Mouse (Mus musculus) thymus, postnatal 10 days (tissue): ENCODE results near the gene Vwde.
A peak's percentile ranks its signal among the peaks of the same experiment; 100 is the strongest.

ENCODE experiments used
- DNase-seq, 2 experiments: peaks; one replicate each; pipeline ENCODE4 v3.0.0; 2021; ENCODE audit warnings: low spot score in 2 of 2

Gene Vwde

DNA sequence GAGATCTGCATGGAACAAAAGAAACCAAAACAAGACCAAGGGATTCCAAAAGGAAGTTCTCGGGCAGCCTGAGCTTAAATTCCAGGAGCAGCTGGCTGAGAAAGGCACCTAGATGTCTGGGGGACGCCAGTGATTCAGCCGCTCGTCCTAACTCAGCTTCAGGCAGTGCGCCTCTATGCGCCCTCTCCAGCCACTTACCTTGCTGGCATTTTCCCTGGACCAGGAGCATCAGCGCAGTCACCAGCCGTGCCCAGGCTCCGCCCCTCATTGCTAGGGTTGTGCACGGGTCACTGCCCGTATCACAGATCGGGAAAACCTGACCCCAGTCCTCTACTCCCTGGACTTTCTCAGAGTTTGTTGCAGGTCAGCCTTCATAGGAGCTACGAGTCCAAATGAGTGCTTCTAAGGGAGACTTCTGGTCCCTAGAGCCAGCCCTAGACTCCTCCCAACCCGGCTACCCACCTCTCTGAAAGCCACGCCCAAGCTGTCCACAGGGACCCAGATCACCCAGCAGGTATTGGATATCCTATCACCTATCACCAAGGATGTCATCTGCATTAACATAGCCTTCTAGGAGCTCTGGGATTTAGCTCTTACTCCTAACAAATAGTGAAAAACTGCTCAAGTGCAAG is at the start of gene Vwde:
Vwde (minus strand) TSS at position 370 of the 632 bp plus-strand sequence.
- no peak for DNase-seq

DNA sequence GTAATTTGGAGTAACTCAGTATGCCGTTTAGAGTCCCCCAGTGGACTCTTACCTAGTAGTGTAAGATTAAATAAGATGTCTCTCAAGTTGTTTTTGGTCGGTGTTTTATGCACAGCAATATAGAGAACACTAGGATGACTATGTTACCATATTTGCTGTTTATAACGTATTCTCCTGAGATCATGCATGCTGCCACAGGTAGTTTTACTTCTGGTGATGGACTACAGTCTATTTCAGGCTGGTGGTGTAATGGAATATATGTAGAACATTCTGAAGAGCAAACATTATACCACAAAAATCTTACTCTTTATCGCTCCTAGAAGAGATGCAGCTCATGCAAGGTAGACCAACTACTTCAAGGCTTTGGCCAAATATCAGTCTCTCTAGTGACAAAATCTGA is 30.6 kb upstream of the Vwde start:
- no peak for DNase-seq

DNA sequence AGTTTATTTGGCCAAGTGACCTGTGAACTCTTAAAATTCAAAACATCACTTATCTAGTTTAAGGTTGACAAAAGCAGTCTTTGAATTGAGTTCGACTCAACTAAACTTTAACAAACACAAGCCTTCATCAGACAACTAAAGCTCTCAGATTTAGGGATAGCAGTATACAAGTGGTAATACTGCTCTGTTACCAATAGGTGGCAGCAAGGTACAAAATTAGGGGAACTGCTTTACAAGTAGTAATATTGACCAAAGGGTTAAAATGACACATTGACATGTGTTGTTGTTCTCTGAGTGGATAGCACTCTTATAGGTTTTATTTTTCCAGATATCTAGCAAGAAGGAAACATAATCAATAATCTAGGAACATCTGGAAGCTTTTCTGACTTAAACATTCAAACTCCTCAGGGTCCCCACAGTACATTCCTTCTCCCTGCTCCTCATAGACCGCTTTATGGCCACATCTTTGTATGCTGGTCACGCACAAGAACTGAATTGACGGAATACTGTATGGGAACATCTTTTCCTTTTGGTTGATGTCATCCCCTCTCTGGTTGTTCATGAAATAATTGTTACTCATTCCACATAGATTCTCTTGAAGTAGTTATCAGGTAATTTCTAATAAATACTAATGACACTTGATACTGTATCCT is 23.7 kb upstream of the Vwde start:
- no peak for DNase-seq

DNA sequence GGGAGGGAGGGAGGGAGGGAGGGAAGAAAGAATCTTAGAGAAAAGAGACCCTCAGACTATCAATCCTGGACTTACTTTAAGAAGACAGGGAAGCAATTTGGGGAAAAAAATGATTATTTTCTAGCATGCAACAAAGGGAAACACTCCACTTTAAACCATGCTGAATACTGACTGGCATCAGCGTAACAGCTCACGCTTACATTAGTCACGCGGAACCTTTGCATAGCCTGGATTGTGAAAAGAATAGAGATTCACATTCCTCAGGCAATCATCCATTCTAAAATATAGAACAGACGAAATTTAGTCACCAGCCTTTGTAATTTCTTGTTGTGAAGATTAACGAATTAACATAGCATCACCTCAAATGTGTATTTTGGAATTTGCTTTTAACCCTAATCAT is 18.6 kb downstream of the Vwde start:
- no peak for DNase-seq

DNA sequence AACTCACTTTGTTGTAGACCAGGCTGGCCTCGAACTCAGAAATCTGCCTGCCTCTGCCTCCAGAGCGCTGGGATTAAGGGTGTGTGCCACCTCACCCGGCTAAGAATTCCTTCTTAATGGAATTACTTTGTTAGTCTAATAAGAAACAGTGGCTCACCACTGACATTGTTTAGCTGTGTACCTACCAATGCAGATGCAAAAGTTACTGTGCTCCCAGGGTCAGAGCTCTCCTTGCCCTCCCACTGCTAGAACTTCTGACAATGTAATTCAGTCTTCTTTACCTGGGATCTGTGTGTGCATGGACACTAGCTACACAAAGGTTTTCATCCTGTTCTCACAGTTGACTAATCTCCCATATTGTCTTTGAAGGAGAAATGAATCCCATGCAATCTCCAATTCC is 27.3 kb downstream of the Vwde start:
- no peak for DNase-seq

DNA sequence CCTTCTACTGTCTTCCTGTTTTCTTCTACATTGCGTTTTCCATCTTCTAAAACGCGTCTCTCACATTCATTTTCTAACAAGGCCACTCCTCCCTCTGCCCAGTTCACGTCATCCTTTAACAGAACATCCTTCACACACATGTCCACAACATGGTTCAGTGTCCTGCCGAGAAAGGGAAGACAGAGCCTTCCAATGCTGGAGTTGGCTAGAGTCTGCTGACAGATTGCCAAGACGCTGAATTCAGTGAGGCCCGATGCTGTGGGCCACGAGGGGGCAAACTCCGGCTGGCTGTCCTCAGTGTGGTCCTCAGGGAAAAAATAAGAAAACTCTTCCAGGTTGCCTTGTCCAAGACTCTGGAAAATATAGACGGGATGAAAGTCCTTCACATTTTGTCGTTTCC is 37.9 kb downstream of the Vwde start:
- no peak for DNase-seq

DNA sequence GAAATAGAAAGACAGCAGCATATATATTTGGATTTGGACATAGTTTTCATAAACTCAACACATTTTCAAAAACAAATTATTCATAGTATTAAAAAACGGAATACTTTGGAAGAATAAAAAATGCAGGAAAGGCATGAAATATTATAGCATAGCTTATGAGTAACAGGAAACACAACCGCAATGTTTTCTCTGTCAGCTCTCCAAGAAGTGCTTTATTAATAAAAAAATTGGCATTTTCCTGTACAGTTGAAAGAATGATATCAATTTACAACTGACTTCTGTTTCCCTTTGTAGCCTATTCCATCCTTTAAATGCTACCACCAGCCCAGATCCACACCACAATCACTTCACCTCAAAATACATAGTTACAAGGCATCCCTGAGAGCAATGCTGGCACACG is 44.7 kb downstream of the Vwde start:
- no peak for DNase-seq

DNA sequence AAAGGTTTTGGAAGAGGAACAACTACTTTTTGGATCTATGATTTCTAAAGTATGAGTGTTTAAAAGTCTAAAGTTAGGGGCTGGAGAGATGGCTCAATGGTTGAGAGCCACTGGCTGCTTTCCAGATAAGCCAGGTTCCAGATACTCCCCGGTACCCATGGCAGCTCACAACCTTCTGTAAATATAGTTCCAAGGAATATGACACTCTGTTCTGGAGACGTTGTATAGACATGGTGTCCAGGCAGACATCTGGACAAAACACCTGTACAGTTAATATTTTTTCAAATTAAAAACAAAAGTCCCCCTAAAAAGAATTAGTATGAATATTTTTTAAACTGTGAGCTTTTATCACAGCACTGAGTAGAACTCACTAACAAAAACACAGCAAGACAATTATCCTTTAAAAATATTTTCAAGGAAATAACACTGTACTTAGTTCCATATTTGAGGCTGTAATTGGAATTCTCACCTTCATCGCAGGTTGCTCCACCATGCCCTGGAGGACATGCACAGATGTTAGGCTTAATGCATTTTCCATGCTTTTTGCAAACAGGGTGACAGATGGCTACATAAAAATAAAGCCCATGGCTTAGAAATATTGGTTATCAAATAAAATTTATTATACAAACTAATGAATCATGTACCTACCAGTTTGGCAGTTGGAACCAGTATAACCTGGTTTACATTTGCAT is 55.2 kb downstream of the Vwde start:
- no peak for DNase-seq

DNA sequence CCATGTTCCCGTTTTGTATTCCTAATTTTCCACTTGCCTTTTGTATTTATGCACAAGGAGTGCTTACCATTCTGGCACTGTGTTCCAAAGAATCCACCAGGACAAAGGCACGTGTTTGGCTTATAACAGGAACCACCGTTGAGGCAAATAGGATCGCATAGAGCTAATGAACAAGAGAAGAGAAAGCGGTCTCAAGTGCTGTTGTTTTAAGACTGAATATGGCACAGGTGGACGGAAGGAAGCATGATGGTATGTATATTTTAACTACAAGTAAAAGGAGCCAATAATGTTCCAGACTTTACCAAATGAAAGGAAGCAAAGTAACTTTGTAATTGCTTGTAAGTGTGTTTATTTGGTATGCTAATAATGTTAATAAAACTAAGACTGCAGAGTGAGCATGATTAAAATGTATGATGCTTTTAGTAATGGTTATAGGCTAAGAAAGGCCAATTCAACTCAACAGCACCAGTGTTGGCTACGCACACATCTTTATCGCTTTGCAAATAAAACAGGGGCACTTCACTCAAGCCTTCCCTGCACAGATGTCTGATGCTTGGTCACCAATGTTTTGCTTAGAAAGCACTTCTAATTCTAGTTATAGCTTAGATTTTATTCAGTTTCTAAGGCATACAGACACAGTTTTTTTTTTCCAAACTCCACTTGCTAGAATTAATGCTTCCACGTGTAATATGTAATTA is 58.4 kb downstream of the Vwde start:
- DNase-seq = no peak

DNA sequence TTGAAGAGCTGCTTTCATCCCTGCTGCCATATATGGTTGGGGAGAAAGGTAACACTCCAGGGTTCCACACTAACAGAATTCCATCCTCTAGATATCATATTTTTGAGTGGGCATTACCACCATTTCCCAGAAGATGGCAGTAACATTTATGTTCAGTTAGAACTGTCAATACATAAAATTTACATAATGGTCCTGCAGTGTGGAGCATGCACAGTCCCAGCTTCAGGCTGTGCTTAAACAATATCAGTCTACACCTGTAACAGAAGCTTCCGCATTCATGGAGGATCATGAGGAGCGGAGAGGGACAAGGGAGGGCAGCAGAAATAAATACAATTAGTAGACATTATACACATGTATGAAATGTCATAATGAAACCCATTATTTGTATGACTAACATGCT is 65.3 kb downstream of the Vwde start:
- no peak for DNase-seq

DNA sequence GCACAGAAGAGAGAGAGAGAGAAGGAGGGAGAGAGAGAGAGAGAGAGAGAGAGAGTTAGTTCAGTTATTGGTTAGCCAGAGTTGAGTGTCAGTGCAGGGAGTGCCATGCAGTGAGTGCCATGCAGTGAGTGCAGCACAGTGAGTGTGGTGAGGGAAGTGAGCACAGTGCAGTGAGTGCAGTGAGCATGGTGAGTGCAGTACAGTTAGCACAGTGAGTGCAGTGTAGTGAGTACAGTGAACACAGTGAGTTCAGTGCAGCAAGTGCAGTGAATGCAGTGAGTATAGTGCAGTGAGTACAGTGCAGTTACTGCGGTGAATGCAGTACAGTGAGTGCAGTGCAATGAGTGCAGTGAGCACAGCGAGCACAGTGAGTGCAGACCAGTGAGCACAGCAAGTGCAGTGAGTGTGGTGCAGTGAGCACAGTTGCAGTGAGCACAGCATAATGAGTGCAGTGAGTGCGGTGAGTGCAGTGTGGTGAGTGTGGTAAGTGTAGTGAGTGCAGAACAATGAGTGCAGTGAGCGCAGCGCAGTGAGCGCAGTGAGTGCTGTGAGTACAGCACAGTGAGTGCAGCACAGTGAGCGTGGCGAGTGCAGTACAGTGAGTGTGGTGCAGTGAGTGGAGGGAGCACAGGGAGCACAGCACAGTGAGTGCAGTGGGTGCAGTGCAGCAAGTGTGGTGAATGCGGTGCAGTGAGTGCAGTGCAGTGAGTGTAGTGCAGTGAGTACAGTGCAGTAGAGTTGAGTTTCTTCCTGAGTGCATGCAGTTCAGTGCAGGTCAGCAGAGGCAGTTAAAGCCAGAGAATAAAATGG is 70.7 kb downstream of the Vwde start:
- DNase-seq = no peak

DNA sequence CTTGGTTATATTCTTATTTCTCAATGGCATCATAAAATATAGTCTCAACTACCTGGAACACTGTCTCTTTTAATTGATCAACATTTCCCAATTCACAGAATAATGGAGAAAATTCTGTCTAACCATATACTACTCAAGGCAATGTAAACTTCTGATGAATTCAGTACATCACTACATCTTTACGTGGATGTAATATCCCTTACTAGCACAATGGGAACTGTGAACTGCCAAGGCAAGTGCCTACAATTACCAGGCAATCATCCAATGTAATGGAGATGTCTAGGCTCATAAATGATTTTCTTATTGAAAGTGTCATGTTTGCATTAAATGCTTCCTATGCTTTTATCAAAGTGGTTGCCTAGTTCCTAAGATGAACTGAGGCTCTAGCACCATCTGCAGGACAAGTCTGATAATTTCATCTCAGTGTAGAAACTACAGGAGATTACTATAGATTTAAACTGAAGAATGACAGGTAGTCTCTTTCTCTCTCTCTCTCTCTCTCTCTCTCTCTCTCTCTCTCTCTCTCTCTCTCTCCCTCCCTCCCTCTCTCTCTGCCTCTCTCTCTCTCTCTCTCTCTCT is 72.6 kb downstream of the Vwde start:
- peak in 1 of 2 experiments; percentile 5 for DNase-seq

DNA sequence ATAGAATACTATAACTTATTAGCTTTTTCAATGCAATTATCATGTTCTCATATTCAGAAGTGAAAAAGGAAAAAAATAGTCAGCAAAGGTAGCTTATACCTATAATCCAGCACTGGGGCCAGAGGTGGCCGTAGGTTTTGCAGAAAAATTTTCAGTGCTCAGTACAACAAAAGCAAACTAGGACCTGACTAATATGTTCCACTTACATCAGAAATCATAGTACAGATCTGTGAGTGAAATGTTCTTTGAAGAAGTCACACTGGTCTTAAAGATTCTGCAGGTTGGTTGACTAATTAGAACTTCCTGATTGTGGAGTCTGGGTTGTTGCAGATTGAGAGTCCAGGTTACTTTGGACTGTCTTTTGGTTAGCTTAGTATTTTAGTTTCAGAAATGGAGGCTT is 87.5 kb downstream of the Vwde start:
- DNase-seq = no peak

DNA sequence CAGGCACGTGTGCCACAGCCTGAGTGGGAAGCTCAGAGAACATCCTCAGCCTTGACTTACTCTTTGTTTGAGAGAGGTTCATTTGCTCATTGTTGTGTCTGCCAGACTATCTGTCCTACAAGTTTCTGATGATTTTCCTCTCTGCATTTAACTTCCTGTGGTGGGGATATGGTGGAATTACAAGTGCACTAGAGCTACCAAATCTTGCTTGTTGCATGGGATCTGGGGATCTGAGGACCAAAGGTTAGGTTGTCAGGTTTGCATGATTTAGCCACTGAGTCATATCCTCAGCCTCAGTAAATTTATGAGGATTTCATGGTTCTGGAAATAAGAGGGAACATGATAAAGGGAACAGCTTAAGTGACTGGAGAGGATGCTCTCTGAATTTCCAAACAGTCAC is 116.1 kb downstream of the Vwde start:
- no peak for DNase-seq
